Mouse (Mus musculus) forebrain, embryonic 14.5 days (tissue): ENCODE measurements around the gene Pisd. TPM values are rescaled to one million over a fixed set of nuclear protein-coding genes. Genes with fewer than 3 reads are reported as not detected.
"Not testable (repeated sequence)": the region's sequence is repeated elsewhere in the genome, so short reads cannot be mapped to it uniquely, and the experiment has no call there.

ENCODE experiments used
- ATAC-seq: fragments of 200-750 bp; cut with Nextera tagmentation; 2 replicates; pipeline ENCODE4 v1.8.0; 2017; ENCODE audit warnings: mild to moderate bottlenecking, moderate library complexity
- DNase-seq: peaks from one replicate; pipeline ENCODE4 v3.0.0-alpha.2; 2015; ENCODE audit warnings: low spot score
- H3K27ac ChIP-seq: fragments of 300-500 bp; sonication (generic); 2 replicates; pipeline ENCODE4 v1.5.1; 2014; ENCODE audit warnings: low read depth, mild to moderate bottlenecking, control low read depth, low read length, moderate library complexity
- H3K27me3 ChIP-seq: fragments of 300-500 bp; sonication (generic); replicated peaks from 2 replicates; pipeline ENCODE4 v1.6.1; 2014; ENCODE audit warnings: low read length, control low read depth, mixed read lengths; ENCODE audit not compliant: control insufficient read depth, insufficient read depth
- H3K36me3 ChIP-seq: fragments of 300-500 bp; sonication (generic); 2 replicates; pipeline ENCODE4 v1.6.1; 2014; ENCODE audit warnings: low read length, control low read depth; ENCODE audit not compliant: control insufficient read depth, insufficient read depth
- H3K4me1 ChIP-seq: fragments of 300-500 bp; sonication (generic); 2 replicates; pipeline ENCODE4 v1.6.1; 2014; ENCODE audit warnings: antibody characterized with exemption, low read length, control low read depth; ENCODE audit not compliant: control insufficient read depth, insufficient read depth
- H3K4me2 ChIP-seq: fragments of 300-500 bp; sonication (generic); 2 replicates; pipeline ENCODE4 v1.6.1; 2014; ENCODE audit warnings: mild to moderate bottlenecking, control low read depth, low read length
- H3K4me3 ChIP-seq: fragments of 300-500 bp; sonication (generic); 2 replicates; pipeline ENCODE4 v1.5.1; 2014; ENCODE audit warnings: low read depth, low read length, control low read depth
- H3K9ac ChIP-seq: fragments of 300-500 bp; sonication (generic); 2 replicates; pipeline ENCODE4 v1.6.1; 2014; ENCODE audit warnings: mild to moderate bottlenecking, low read length, control low read depth, moderate library complexity
- H3K9me3 ChIP-seq: fragments of 300-500 bp; sonication (generic); replicated peaks from 2 replicates; pipeline ENCODE4 v1.6.1; 2016; ENCODE audit warnings: low read length, control low read depth, mixed read lengths; ENCODE audit not compliant: control insufficient read depth
- WGBS: fragments of 180-500 bp; shearing (Covaris S2); extraction: QIAGEN DNeasy Blood & Tissue Kit; methylation state at CpG from one replicate; pipeline ENCODE4 v1.1.7; 2014; 5-methylcytosine and 5-hydroxymethylcytosine counted together
- polyA plus RNA-seq: library from polyadenylated mRNA; unstranded; fragments of >200 nt; fragmentation: Nextera tagmentation; extraction: Ambion mirVana; gene quantifications from 2 replicates; pipeline ENCODE4 v1.2.1, GENCODE M21; 2014

Gene Pisd
- polyA plus RNA-seq, 1 experiment from 2014 or later = 97.5 TPM

DNA sequence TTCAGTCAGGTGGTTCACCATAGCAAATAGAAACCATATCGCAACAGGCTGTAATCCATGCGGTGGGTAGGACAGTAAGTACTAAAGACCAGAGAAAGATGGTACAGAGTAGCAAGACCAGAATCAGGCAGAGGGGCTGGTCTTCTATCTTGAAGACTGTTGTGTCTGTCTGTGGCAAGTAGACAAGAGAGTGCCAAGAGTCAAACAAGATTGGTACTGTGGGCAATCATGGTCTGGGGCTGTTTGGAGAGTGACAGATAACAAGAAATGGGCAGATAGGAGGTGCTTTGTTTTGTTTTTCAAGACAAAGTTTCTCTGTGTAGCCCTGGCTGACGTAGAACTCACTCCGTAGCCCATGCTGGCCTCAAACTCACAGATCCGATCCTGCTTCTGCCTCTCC, 3.9 kb downstream of the Pisd start:
- no peak overlapping the region for H3K9ac ChIP-seq
- no peaks in the 10 kb centered on the region for H3K27me3 ChIP-seq
- ATAC-seq (no peak), DNase-seq (no peak)
- no peak overlapping the region for H3K4me3 ChIP-seq
- no peak overlapping the region for H3K4me2 ChIP-seq
- H3K4me1 ChIP-seq = peaks cover 6% of the 10 kb centered on the region; the same call in 1 of the 2 replicates
- H3K9me3 ChIP-seq = no peaks in the 10 kb centered on the region
- no peak overlapping the region for H3K27ac ChIP-seq
- WGBS = 95% methylated on average over 5 of the region's 5 CpGs
- H3K36me3 ChIP-seq = peaks cover 8% of the 10 kb centered on the region; the same call in 1 of the 2 replicates

DNA sequence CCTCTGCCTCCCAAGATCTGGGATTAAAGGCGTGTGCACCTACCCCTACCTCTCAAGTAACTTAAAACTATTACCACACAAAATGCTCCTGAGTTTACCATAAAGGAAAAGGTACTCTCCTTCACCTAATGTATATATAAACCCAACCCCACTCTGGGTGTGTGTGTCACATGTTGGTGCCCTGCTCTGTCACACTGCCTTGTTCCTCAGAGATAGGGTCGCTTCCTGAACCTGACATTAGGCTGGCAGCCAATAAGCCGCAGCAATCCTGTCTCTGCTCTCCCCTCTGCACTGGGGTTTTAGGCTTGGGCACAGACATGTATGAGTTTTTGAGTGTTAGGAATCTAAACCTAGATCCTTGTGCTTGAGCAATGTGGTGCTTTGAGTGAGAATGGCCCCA, 7.3 kb downstream of the Pisd start:
- 92% methylated on average over 3 of the region's 3 CpGs for WGBS

DNA sequence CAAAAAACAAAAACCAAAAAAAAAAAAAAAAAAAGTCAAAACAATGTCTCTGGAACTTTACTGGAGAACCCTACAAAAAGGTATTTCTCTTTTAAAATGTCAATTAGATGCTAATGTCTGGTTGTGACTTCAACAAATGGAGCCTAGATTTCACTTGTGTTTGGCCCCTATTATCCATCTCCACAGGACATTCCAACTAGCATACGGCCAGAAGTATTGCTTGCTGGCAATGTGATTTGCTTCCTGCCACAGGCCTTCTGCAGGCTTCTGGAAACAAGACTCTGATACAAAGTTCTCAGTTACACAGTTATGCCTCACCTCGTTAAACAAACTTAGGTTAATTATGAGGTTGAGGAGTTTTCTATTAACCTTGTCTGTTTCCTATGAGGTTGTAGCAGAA, 13.1 kb downstream of the Pisd start:
- peaks cover 28% of the 10 kb centered on the region for H3K36me3 ChIP-seq
- no peak overlapping the region for H3K27ac ChIP-seq
- DNase-seq = no peak
- WGBS = 43% methylated on average over 2 of the region's 2 CpGs
- ATAC-seq = no peak
- H3K9me3 ChIP-seq = no peaks in the 10 kb centered on the region
- no peaks in the 10 kb centered on the region for H3K4me1 ChIP-seq
- H3K9ac ChIP-seq = no peak overlapping the region
- no peak overlapping the region for H3K4me3 ChIP-seq
- H3K4me2 ChIP-seq = no peak overlapping the region
- no peaks in the 10 kb centered on the region for H3K27me3 ChIP-seq

More for the DNA sequence above, 7.3 kb downstream of the Pisd start:
- Histone ChIP-seq H3K4me3 (no peak overlapping the region), H3K36me3 (peaks cover 20% of the 10 kb centered on the region), H3K4me2 (no peak overlapping the region), H3K27me3 (no peaks in the 10 kb centered on the region), H3K27ac (no peak overlapping the region), H3K4me1 (no peaks in the 10 kb centered on the region), H3K9ac (no peak overlapping the region), H3K9me3 (no peaks in the 10 kb centered on the region)
- no peak for ATAC-seq
- no peak for DNase-seq

DNA sequence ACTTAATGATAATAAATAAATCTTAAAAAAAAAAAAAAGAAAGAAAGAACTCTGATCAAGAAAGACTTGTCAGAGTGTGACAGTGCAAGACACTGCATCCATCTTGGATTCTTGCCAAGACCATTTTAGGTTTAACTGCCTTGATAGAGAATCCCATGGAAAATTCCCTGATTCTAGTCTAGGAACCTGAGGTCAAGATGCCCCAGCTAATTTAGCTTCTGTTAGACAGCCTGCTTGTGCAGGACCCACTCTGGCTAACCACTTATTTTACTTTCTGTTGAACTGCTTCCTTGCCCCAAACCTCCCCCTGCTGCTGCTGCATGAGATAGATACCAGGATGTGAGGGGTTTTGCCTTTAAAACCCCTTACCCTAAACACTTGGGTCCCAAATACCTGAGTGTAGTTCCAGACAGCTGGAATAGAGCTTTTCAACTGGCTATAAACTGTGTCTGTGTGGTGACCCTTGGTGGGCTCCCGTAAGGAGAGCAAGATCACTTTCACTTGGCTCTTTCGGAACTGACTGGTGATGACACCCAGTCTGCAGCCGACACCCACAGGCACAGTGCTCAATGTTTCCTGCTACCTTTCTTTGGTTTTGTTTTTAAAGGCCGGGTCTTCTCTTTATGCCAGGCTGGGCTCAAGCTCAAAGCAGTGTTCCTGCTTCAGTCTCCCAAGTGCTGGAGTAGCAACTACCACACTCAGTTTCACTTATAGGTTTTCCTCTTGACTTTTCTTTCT, 17.6 kb downstream of the Pisd start:
- H3K9me3 ChIP-seq = no peaks in the 10 kb centered on the region
- ATAC-seq = no peak
- H3K36me3 ChIP-seq = peaks cover 32% of the 10 kb centered on the region
- H3K9ac ChIP-seq = no peak overlapping the region
- H3K27me3 ChIP-seq = no peaks in the 10 kb centered on the region
- DNase-seq = no peak
- H3K4me3 ChIP-seq = no peak overlapping the region
- WGBS = 92% methylated on average over 4 of the region's 4 CpGs
- no peaks in the 10 kb centered on the region for H3K4me1 ChIP-seq
- H3K27ac ChIP-seq = no peak overlapping the region
- no peak overlapping the region for H3K4me2 ChIP-seq

DNA sequence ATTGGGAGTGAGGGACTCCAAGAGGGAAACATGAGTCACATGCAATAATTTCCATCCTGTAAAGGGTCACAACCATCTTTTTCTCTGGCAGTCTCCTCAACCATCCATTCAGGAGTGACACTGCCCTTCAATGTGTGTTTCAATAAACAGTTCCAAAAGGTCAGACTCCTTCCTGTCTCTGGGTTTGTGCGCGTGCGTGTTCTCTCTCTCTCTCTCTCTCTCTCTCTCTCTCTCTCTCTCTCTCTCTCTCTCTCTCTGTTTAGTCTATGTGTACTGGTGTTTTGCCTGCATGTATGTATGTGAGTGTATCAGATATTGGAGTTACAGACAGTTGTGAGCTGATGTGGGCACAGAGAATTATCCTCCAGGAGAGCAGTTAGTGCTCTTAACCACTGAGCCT, 18.4 kb downstream of the Pisd start:
- peaks cover 32% of the 10 kb centered on the region for H3K36me3 ChIP-seq
- H3K4me1 ChIP-seq = no peaks in the 10 kb centered on the region
- H3K27me3 ChIP-seq = no peaks in the 10 kb centered on the region
- no peak overlapping the region for H3K27ac ChIP-seq
- H3K9me3 ChIP-seq = no peaks in the 10 kb centered on the region
- 98% methylated on average over 3 of the region's 3 CpGs for WGBS
- no peak for ATAC-seq
- no peak overlapping the region for H3K4me3 ChIP-seq
- DNase-seq = no peak
- H3K9ac ChIP-seq = no peak overlapping the region
- no peak overlapping the region for H3K4me2 ChIP-seq

DNA sequence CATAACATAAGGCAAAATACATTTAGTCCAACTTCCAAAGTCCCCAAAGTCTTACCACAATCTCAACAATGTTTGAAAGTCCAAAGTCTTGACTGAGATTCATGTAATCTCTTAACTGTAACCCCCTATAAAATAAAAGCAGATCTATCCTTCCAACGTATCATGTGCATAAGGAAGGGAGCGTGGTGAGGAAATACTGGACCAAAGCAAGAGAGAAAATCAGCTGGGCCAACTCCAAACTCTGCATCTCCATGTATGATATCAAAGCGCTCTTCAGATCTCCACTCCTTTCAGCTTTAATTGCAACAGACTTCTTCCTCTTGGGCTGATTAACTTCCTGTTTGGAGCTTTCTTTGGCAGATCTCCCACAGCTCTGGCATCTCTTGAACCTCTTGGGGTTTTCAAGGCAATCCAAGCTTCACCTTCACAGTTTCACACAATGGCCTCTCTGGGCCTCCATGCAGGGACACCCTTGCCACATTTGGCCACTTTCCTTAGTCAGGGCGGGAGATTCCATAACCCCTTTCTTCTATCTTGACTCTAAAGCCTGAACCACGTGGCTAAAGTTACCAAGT, 23.8 kb downstream of the Pisd start:
- Histone ChIP-seq H3K27ac (no peak overlapping the region), H3K27me3 (no peaks in the 10 kb centered on the region), H3K4me2 (no peak overlapping the region), H3K9ac (no peak overlapping the region), H3K9me3 (no peaks in the 10 kb centered on the region), H3K4me1 (no peaks in the 10 kb centered on the region), H3K4me3 (no peak overlapping the region), H3K36me3 (peaks cover 31% of the 10 kb centered on the region)
- ATAC-seq = no peak
- DNase-seq = no peak
- 89% methylated on average over 5 of the region's 5 CpGs for WGBS

DNA sequence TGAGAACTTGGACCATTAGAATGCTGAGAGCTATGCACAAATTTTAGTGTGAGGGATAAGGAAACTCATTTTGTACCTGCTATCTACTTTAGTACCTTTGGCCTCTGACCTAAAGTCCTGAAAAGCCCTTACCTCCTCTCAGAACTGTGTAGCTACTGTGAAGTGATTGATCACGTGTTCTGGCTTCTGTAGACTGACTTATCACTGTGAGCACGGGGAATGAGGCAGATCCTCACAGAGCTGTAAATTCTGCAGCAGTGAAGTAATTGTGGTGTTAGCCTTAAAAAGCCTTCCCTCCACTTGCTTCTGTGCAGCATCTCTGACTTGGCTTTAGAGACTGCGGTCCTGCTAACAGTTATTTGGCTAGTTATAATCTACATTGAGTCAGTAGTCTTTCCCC, 24.7 kb downstream of the Pisd start:
- H3K9me3 ChIP-seq = no peaks in the 10 kb centered on the region
- DNase-seq (no peak), ATAC-seq (no peak)
- no peaks in the 10 kb centered on the region for H3K4me1 ChIP-seq
- H3K27ac ChIP-seq = no peak overlapping the region
- no peak overlapping the region for H3K4me3 ChIP-seq
- H3K4me2 ChIP-seq = no peak overlapping the region
- H3K27me3 ChIP-seq = no peaks in the 10 kb centered on the region
- 91% methylated on average over 3 of the region's 3 CpGs for WGBS
- peaks cover 31% of the 10 kb centered on the region for H3K36me3 ChIP-seq
- no peak overlapping the region for H3K9ac ChIP-seq

DNA sequence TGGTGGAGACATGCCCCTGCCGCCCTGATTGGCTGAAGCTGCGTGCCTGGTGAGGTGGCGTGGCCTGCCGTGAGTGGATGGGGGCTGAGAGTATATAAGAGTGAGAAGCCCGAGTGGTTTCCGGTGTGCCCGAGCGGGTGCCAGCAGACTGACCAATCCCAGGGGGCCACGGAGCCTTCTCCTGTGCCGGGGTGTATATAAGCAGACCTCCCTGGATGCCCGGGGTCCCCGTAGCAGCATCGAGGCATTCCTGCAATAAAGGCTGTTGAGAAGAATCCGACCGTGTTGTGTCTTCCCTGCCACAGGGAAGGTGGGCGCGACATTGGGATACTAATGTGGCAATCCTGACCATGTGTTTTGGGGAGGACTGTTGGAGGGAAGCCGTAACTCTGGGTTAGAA, 25.1 kb downstream of the Pisd start:
- H3K27me3 ChIP-seq, H3K27ac ChIP-seq, H3K4me2 ChIP-seq, H3K9ac ChIP-seq, H3K9me3 ChIP-seq, H3K4me3 ChIP-seq, H3K4me1 ChIP-seq, ATAC-seq, DNase-seq: not testable (repeated sequence)
- WGBS = 96% methylated on average over 18 of the region's 18 CpGs
- peaks cover 31% of the 10 kb centered on the region for H3K36me3 ChIP-seq

DNA sequence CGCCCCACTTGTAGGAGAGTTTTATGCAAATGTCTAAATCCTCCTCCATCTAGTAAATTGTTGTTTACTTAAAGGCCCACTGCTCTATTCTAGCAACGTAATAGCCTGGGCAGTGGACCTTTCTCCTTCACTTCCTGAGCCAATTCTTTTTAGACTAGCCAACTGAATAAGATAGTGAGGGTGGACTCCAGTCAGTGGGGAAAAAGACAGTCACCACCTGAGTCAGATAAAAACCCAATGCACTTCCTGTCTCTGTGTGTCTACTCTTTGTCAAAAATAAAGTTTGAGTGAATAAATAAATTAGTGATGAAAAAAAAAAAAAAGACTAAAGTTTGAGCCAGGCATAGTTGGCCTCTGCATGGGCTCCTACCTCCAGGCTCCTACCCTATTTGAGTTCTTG, 25.8 kb downstream of the Pisd start:
- ATAC-seq (no peak), DNase-seq (no peak)
- no peaks in the 10 kb centered on the region for H3K9me3 ChIP-seq
- H3K4me3 ChIP-seq = no peak overlapping the region
- 82% methylated on average over 2 of the region's 2 CpGs for WGBS
- no peak overlapping the region for H3K27ac ChIP-seq
- no peak overlapping the region for H3K4me2 ChIP-seq
- no peaks in the 10 kb centered on the region for H3K4me1 ChIP-seq
- peaks cover 30% of the 10 kb centered on the region for H3K36me3 ChIP-seq
- no peaks in the 10 kb centered on the region for H3K27me3 ChIP-seq
- H3K9ac ChIP-seq = no peak overlapping the region
